Mouse (Mus musculus) megakaryocyte, embryonic 14.5 days (primary cell): Measurements from ENCODE around the gene Trp63.

ENCODE experiments used
- FLI1 ChIP-seq: IDR thresholded peaks from 2 replicates; pipeline ENCODE4 v1.6.1; 2012; ENCODE audit warnings: low read length, inconsistent platforms, mixed read lengths
- GATA1 ChIP-seq: IDR thresholded peaks from 3 replicates; pipeline ENCODE4 v1.6.1; 2012; ENCODE audit warnings: mixed read lengths, low read length, inconsistent platforms, borderline replicate concordance

GRCm38 (mm10) chr16:25846611-25847010 lies 163.0 kb downstream of the Trp63 start:
- no peak for TF ChIP-seq GATA1
- TF ChIP-seq FLI1: no peak
